Mouse (Mus musculus) limb, embryonic 11.5 days (tissue): ENCODE results near the gene Focad. TPM values are rescaled to one million over a fixed set of nuclear protein-coding genes. Genes with fewer than 3 reads are reported as not detected.

Experiments
- ATAC-seq: fragments of 200-750 bp; cut with Nextera tagmentation; 2 replicates; pipeline ENCODE4 v1.8.0; 2017; ENCODE audit warnings: low read depth; ENCODE audit not compliant: insufficient number of reproducible peaks, low FRiP score, low TSS enrichment
- DNase-seq: peaks from one replicate; pipeline ENCODE4 v3.0.0-alpha.2; 2015; ENCODE audit warnings: low spot score
- H3K27ac ChIP-seq: fragments of 300-500 bp; sonication (generic); replicated peaks from 2 replicates; pipeline ENCODE4 v1.5.1; 2014; ENCODE audit warnings: low read depth, mild to moderate bottlenecking, low read length
- H3K27me3 ChIP-seq: fragments of 300-500 bp; sonication (generic); 2 replicates; pipeline ENCODE4 v1.6.1; 2014; ENCODE audit warnings: mild to moderate bottlenecking, low read length, mixed read lengths; ENCODE audit not compliant: control insufficient read depth, insufficient read depth
- H3K36me3 ChIP-seq: fragments of 300-500 bp; sonication (generic); 2 replicates; pipeline ENCODE4 v1.6.1; 2014; ENCODE audit warnings: mild to moderate bottlenecking, low read length, moderate library complexity, mixed read lengths; ENCODE audit not compliant: control insufficient read depth, insufficient read depth
- H3K4me1 ChIP-seq: fragments of 300-500 bp; sonication (generic); 2 replicates; pipeline ENCODE4 v1.6.1; 2014; ENCODE audit warnings: low read length, mixed read lengths; ENCODE audit not compliant: control insufficient read depth, insufficient read depth
- H3K4me2 ChIP-seq: fragments of 300-500 bp; sonication (generic); 2 replicates; pipeline ENCODE4 v1.6.1; 2014; ENCODE audit warnings: low read depth, mild to moderate bottlenecking, moderate library complexity; ENCODE audit not compliant: severe bottlenecking
- H3K4me3 ChIP-seq: fragments of 300-500 bp; sonication (generic); 2 replicates; pipeline ENCODE4 v1.5.1; 2014; ENCODE audit warnings: low read depth, low read length
- H3K9ac ChIP-seq: fragments of 300-500 bp; sonication (generic); 2 replicates; pipeline ENCODE4 v1.6.1; 2014; ENCODE audit warnings: mild to moderate bottlenecking, low read length
- H3K9me3 ChIP-seq: fragments of 300-500 bp; sonication (generic); 2 replicates; pipeline ENCODE4 v1.6.1; 2016; ENCODE audit warnings: low read length; ENCODE audit not compliant: control insufficient read depth
- WGBS: fragments of 180-500 bp; shearing (Covaris S2); extraction: QIAGEN DNeasy Blood & Tissue Kit; methylation state at CpG from one replicate; pipeline ENCODE4 v1.1.7; 2014; 5-methylcytosine and 5-hydroxymethylcytosine counted together
- polyA plus RNA-seq: library from polyadenylated mRNA; unstranded; fragments of >200 nt; fragmentation: Nextera tagmentation; extraction: Ambion mirVana; gene quantifications from 2 replicates; pipeline ENCODE4 v1.2.1, GENCODE M21; 2014

Focad gene
- polyA plus RNA-seq, 1 experiment from 2014 or later = 13.9 TPM

DNA sequence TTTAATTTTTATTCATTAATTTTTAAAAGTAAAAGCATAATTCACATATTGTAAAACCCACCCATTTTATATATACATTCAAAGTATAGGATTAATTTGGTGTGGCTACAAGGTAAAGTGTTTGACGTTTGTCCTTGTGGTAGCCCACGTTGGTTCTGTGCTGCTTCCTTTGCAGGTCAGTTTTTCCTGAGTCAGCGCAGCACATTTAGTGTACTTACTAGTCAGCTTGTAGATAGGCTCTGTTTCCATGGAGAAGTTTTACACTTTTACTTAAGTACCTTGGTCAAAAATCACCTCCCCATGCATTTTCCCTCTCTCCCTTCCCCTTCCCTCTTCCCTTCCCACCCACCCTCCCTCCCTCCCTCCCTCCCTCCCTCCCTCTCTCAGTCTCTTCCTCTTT lies 220.5 kb downstream of the Focad start:
- H3K4me1 ChIP-seq = no peaks in the 10 kb centered on the region
- H3K36me3 ChIP-seq = no peaks in the 10 kb centered on the region
- WGBS = 85% methylated on average over 3 of the region's 3 CpGs
- H3K27ac ChIP-seq = no peak overlapping the region
- H3K27me3 ChIP-seq = no peaks in the 10 kb centered on the region
- ATAC-seq (no peak), DNase-seq (no peak)
- H3K9me3 ChIP-seq = no peaks in the 10 kb centered on the region
- H3K9ac ChIP-seq = no peak overlapping the region
- no peak overlapping the region for H3K4me3 ChIP-seq
- no peak overlapping the region for H3K4me2 ChIP-seq

DNA sequence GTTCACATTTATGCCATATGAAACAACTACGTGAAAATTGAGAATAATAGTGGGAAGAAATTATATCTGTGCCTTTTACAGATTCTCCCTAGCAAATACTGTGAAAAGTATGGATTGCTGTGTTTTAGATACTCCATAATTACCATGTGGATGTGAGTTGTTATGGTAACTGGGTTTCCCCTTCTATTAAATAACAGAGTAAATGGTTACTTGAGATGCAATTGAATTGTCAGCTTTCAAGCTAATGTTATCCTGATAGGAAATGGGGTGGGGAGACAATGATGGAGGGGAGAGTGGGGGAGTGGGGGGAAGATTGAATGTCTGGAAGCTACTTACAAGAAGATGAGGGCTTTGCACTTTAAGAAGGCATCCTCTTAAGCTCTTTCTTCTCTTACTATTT lies 225.6 kb downstream of the Focad start:
- no peak for ATAC-seq
- DNase-seq = no peak
- no peaks in the 10 kb centered on the region for H3K9me3 ChIP-seq

DNA sequence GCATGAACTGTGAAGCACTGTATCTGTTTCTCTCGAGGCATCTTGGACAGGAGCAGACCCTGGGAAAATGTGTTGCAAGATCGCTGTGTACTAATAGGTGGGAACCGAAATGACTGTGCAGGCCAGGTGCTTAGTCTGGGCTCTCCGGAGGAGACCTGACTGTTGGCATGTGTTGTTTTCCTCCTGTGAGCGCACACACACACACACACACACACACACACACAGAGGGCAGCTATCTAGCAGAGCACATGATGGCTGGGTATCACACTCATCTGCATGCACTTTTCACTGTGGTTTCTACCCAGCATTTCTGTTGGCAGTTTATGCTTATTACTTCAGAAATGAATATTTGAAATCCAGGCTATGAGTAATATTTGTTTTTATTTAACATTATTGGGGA lies 231.0 kb downstream of the Focad start:
- WGBS = 89% methylated on average over 5 of the region's 5 CpGs
- Histone ChIP-seq H3K27me3 (no peaks in the 10 kb centered on the region), H3K9ac (no peak overlapping the region), H3K36me3 (no peaks in the 10 kb centered on the region), H3K9me3 (no peaks in the 10 kb centered on the region), H3K27ac (no peak overlapping the region), H3K4me2 (no peak overlapping the region), H3K4me3 (no peak overlapping the region), H3K4me1 (no peaks in the 10 kb centered on the region)
- ATAC-seq = no peak
- no peak for DNase-seq

More for the DNA sequence above, 225.6 kb downstream of the Focad start:
- no peaks in the 10 kb centered on the region for H3K36me3 ChIP-seq
- WGBS = 88% methylated on average over 1 of the region's 1 CpGs
- H3K9ac ChIP-seq = no peak overlapping the region
- no peaks in the 10 kb centered on the region for H3K4me1 ChIP-seq
- H3K27ac ChIP-seq = no peak overlapping the region
- H3K4me3 ChIP-seq = no peak overlapping the region
- no peaks in the 10 kb centered on the region for H3K27me3 ChIP-seq
- no peak overlapping the region for H3K4me2 ChIP-seq

DNA sequence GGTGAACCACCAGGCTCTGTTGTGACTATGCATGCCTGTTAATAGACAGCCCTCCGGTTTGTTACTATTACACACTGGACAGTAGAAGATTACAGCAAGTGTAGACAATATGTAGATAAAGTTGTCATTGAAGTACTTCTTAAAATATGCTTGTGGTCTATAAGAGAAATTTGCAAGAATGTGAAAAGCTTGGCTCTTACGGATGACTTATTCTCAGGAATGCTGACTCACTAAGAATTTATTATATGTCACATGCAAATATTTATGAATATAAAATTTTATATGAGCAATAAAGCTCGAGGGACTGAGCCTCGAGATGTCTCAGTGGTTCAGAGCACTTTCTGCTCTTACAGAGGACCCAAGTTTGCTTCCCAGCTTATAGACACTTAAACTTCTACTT lies 240.1 kb downstream of the Focad start:
- Histone ChIP-seq H3K36me3 (no peaks in the 10 kb centered on the region), H3K27me3 (no peaks in the 10 kb centered on the region), H3K9ac (no peak overlapping the region), H3K27ac (no peak overlapping the region), H3K4me1 (no peaks in the 10 kb centered on the region), H3K9me3 (no peaks in the 10 kb centered on the region), H3K4me2 (no peak overlapping the region), H3K4me3 (no peak overlapping the region)
- no peak for ATAC-seq
- WGBS = 81% methylated on average over 4 of the region's 4 CpGs
- DNase-seq = no peak

DNA sequence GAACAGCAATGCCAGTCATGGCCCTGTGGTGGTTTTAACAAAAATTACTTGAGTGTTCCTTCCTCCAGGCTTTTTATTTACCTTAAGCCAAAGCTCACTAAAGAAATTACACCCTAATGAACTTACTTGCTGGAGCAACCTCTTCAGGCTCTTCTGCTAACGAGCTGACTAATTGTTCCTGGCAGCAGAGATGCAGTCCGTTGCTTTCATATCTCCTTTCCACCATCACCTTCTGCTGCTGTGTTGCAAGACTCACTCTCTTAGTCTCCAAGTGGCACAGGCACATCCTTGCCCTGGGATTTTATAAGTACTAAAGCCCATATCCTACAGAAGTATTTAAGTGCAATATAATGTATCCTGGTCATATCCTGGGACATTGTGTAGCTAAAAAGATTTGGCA lies 242.3 kb downstream of the Focad start:
- Histone ChIP-seq H3K4me2 (no peak overlapping the region), H3K4me1 (no peaks in the 10 kb centered on the region), H3K9me3 (no peaks in the 10 kb centered on the region), H3K27ac (no peak overlapping the region), H3K36me3 (no peaks in the 10 kb centered on the region), H3K9ac (no peak overlapping the region), H3K27me3 (no peaks in the 10 kb centered on the region), H3K4me3 (no peak overlapping the region)
- no peak for ATAC-seq
- 28% methylated on average over 2 of the region's 2 CpGs for WGBS
- DNase-seq = no peak

DNA sequence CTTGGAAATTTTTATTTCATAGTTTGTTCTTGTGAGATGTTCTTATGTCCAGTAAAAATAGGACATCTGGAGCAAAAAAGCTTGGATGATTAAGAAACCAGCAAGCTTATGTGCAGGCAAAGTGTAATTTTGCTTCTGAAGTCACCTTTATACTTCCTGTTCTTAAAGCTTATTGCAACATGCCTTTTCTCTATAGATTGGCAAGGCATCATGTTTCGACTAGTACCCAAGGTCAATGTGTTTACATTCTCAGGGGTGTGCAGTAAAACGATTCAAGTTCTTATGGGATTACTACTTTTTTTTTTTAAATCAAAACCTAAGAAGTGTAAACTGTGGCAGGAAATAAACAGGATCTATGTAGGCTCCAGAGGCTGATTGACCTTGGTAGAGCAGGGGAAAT lies 242.9 kb downstream of the Focad start:
- DNase-seq (no peak), ATAC-seq (no peak)
- Histone ChIP-seq H3K36me3 (no peaks in the 10 kb centered on the region), H3K27ac (no peak overlapping the region), H3K9me3 (no peaks in the 10 kb centered on the region), H3K4me1 (no peaks in the 10 kb centered on the region), H3K4me2 (no peak overlapping the region), H3K27me3 (no peaks in the 10 kb centered on the region), H3K9ac (no peak overlapping the region), H3K4me3 (no peak overlapping the region)
- WGBS = 48% methylated on average over 2 of the region's 2 CpGs

DNA sequence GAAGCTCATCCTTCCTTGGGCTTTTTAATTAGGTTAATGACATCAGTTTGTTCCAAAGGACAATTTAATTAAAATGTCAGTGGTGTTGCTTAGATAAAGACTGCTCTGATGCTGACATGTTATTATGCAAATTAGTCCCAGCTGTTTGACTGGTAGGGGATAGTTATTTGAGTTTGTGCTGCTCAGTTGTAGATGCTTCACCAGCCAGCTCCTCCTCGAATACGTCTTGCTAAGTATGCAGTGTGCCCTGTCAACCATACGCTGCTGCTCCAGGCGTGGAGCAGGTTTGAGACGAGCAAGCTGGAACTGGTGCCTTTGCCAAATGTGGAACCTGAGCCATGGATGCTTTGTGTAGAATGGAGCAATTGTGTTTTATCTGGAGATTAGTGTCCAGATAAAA lies 243.7 kb downstream of the Focad start:
- no peak for DNase-seq
- no peaks in the 10 kb centered on the region for H3K9me3 ChIP-seq
- H3K27me3 ChIP-seq = no peaks in the 10 kb centered on the region
- whole genome bisulfite sequencing = 60% methylated on average over 5 of the region's 5 CpGs
- H3K4me2 ChIP-seq = no peak overlapping the region
- H3K4me3 ChIP-seq = no peak overlapping the region
- no peaks in the 10 kb centered on the region for H3K36me3 ChIP-seq
- no peak overlapping the region for H3K9ac ChIP-seq
- ATAC-seq = no peak
- H3K4me1 ChIP-seq = no peaks in the 10 kb centered on the region
- no peak overlapping the region for H3K27ac ChIP-seq

DNA sequence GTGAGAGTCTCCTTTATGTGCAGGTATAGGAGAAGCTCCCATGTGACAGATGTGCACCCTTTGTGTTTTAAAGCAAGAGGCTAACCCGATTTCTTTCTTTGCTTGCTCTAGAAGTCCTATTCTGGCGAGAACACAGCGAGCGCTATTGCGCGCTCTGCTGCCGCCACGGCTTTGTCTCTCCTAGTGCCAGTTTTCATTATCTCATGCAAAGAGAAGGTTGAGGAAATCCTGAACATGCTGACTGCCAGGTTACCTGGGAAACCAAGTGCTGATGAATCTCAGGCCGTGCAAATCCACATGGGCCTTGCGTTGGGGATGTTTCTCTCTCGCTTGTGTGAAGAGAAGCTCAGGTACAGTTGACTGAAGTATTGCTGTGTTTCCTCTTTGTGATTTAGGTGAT lies 250.0 kb downstream of the Focad start:
- no peak for ATAC-seq
- Histone ChIP-seq H3K27ac (no peak overlapping the region), H3K9ac (no peak overlapping the region), H3K4me1 (no peaks in the 10 kb centered on the region), H3K27me3 (no peaks in the 10 kb centered on the region), H3K9me3 (no peaks in the 10 kb centered on the region), H3K4me3 (no peak overlapping the region), H3K36me3 (no peaks in the 10 kb centered on the region), H3K4me2 (no peak overlapping the region)
- no peak for DNase-seq
- 92% methylated on average over 11 of the region's 11 CpGs for WGBS

DNA sequence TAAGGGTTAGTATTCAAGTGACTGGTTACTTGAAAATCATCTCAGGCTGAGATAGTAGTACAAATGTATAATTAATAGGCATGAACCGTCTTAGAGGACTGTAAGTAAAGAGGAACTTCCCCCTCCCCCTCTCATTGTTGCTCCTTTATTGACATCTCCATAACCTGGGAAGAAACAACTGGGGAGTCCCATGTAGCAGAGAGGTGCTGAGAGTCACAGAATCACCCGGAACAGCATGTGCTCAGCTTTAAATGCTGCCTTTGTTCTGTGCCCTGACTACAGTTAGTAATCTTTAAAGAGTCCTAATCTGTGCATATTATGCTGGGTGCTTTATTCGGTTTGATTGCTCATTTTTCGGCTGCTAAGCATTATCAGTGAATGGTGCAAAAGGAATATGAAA lies 250.6 kb downstream of the Focad start:
- H3K4me2 ChIP-seq = no peak overlapping the region
- DNase-seq (no peak), ATAC-seq (no peak)
- 79% methylated on average over 4 of the region's 4 CpGs for WGBS
- no peak overlapping the region for H3K9ac ChIP-seq
- no peak overlapping the region for H3K4me3 ChIP-seq
- no peaks in the 10 kb centered on the region for H3K4me1 ChIP-seq
- H3K27ac ChIP-seq = no peak overlapping the region
- no peaks in the 10 kb centered on the region for H3K9me3 ChIP-seq
- no peaks in the 10 kb centered on the region for H3K36me3 ChIP-seq
- no peaks in the 10 kb centered on the region for H3K27me3 ChIP-seq
